Mouse (Mus musculus) spleen, postnatal 14 days (tissue): ENCODE measurements around the gene Mgrn1.
A peak's percentile ranks its signal among the peaks of the same experiment; 100 is the strongest.

Experiments
- DNase-seq, 2 experiments: peaks; one replicate each; pipeline ENCODE4 v3.0.0; 2021 to 2022; ENCODE audit warnings: low spot score in 2 of 2

Gene Mgrn1

DNA sequence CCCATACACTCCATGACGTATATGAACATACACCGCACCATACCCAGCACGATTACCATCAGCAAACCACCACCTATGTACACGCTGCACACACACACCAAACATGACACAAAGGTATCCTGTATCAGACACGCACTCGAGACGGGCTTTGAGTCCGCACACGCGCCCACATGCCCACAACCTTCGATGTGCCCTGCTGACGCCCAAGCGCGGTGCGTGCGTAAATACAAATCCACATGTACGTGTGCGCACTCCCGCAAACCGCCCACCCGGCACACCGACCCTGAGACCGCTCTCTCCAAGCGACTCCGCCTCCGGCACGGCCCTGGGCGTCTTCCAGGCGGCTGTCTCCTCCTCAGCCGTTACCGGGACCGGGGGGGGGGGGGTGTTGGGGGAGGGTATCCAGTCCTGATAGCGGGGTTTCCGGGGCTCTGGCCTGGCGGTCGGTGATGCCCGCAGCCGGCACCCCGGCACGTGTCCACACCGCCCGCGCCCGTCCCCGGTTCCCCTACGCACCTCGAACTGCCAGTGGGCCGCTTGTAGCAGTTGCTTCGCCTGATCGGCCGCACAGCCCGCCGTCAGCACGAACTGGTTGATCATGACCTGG is 6.8 kb upstream of the Mgrn1 start:
- peak in 1 of 2 experiments; percentile 35 for DNase-seq

DNA sequence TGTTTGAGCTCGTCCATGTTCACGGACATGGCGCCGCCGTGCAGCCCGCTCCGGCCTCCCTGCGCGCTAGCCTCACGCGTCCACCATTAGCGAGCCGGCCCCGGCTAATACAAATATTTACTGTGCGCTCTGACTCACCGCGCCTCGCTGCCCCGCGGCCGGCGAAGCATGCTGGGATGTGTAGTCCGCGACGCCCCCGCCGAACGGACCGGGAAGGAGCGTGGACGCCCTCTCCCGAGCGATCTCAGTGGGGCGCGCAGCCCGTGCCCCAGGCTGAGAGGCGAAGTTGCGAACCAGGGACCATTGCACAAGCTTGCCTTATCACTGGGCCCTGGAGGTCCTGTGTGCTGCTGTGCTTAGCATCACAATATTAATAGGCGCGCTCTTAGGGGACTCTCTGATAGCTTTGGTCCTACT is 6.3 kb upstream of the Mgrn1 start:
- peak; percentile 78 to 85 for DNase-seq

DNA sequence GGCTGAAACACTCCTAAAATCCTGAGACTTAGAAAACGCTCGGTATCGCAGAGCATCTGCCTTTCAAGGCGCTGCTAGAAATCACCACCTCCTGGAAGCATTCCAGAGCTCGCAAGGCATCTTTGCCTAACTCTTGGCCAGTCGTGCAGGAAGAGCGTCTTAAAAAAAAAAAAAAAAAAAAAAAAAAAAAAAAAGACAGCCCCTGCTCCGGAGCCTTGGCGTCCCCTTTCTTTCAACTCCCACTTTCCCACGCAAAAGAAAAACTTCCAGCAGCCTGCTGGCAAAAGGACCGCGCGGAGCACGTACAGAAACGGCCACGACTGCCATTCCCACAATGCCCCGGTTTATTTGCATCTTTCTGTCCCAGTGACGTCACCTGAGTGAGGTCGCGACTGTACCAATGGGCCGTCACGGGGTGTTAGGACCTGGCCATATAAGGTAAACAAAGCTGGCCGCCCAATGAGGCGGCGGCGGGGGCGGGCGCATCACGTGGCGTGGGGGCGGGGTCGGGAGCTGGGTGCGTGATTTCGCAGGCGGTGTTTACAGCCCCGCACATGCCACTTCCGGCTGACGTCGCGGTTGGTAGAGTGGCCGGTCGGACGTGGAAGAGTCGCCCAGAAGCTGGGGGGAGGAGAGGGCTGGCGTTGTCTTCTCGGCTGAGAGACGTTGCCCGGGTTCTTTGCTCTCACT is 5.8 kb upstream of the Mgrn1 start, which contains the start of gene Ubald1:
Ubald1 (minus strand) TSS at position 180 of the 690 bp plus-strand sequence.
- peak; percentile 92 to 93 for DNase-seq

DNA sequence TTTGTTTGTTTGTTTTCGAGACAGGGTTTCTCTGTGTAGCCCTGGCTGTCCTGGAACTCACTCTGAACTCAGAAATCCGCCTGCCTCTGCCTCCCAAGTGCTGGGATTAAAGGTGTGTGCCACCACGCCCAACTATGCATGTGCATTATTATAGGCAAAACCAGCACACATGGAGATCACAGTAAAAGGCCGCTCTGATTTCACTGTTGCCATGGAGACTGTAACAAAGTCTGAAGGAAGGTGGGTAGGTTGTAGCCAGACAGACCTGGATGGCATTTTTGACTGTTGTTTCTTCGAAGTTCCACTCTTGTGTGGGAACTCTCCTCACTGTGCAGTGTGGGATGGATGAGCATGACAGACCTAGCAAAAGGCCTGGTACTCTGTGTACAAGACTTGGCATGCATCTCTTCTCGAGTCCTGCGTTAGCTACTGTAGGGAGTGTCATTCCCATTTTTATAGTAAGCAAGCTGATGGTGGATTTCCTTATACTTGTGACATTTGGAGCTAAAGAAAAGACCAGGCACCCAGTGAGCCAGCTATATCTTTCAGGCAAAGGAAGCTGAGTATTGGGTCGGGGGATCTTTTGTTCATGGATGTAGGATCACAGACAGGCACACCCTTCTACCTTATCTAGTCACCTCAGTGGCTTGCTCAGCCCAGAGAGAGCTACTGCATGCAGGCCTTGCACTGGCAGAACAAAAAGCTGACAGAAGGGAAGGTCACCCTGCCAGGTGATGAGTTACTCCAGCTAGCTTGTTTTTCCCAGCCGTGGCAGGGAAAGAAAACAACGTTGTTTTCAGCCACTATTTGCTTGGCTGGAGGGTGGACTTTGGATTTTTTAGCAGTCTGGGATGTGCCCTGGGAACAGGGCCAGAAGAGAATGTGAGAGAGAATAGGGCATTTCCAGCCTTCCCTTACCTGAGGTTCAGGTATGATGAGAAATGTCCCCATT is 4.4 kb upstream of the Mgrn1 start:
- no peak for DNase-seq

DNA sequence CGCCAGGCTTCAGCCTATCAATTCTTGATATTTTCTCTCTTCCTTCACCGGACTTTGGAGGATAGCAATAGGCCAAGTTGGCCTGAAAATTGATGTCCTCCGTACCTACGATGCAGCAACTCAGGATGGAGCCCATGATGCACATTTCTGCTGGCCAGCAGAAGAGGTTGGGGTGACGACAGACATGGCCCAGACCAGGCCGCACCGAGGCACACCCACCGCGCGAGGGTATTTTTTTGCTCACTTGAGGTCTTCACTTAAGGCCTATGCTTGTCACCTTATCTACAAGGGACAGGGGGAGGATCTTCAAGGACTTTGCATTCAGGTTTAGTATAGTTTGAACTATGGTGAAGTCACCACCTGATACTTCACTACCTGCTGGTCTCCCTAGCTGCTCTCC is 1.1 kb upstream of the Mgrn1 start:
- DNase-seq, result no peak

DNA sequence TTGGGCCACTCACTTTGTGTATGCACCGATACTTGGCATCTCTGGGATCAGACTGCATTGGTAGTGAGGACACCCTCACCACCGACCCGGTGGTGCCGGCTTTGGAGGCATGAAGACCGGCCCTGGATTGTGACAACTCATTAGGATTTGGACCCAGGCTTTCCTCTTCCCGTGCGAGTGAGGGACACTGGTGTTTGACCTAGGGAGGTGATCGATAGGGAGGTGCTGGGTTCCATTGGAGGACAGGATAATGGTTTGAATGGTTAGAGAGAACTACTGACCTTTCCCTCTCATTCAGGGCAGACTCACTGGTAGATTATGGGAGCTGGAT is 606 bp downstream of the Mgrn1 start:
- DNase-seq, result no peak

DNA sequence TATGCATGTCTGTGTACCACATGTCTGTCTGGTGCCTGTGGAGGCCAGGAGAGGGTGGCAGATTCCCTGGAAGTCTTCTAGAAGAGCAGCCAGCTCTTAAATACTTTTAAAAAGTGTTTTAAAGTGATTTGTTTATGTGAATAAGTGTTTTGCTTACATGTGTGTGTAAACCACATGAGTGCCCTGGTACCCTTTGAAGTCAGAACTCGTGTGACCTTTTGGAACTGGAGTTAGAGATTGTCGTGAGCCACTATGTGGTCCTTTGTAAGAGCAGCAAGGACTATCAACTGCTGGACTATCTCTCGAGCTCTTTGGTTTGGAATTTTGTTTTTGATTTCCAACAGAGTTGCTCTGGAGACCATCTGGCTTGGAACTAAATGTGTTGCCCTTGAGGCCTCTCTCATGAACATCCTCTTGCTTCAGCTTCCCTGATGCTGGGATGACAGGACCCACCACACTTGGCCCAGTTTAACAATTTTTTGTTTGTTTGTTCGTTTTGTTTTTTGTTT is 4.2 kb downstream of the Mgrn1 start:
- no peak for DNase-seq

DNA sequence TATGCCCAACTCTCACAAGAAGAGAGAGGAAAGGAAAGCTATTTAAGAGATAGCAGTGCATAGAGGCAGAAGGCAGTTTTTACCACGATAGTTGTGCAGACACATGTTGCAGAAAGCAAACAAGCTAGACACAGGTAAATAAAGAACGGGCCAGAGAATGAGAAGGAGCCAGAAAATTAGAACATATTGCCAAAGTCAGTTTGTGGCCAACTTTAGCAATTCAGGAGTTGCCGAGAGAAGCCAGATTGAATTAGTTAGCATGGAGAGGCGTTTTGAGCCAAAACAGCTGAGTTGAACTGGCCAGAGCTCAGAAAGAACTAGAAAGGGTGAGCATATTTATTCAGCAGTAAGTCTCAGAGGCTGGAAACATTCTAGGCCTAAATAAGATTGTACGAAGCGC is 6.1 kb downstream of the Mgrn1 start:
- no peak for DNase-seq

DNA sequence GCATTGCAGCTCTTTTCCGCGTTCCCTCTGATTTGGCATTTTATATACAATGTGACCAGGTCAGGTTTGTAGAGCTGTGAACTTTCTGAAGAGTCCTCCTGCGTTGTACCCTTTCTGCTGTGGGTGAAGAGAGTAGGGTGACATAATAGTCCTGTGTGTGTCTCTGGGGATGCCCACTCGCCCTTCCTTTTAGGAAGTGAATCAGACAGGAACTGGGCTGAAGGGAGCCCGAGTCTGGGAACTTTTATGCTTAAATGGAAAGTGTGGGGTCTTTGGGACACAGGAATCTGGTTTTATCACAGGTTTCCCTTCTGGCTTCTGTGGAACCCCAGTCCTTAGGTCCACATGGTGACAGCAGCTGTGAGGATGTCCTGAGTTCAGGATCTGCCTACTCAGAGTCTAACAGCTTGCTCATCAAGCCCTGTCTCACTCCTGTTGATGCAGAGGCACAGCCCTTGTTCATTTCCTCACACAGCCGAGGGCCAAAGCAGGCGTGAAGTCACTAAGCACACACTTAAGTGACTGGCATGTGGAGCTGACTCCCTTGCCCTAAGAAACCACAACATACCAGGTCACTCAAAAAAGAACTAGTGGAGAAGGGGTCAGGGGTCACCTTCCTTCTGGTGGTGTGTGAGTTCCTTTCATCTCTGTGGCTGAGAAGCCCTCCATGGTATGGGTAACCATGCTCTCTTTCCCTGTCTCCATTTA is 8.3 kb downstream of the Mgrn1 start:
- DNase-seq, result no peak

DNA sequence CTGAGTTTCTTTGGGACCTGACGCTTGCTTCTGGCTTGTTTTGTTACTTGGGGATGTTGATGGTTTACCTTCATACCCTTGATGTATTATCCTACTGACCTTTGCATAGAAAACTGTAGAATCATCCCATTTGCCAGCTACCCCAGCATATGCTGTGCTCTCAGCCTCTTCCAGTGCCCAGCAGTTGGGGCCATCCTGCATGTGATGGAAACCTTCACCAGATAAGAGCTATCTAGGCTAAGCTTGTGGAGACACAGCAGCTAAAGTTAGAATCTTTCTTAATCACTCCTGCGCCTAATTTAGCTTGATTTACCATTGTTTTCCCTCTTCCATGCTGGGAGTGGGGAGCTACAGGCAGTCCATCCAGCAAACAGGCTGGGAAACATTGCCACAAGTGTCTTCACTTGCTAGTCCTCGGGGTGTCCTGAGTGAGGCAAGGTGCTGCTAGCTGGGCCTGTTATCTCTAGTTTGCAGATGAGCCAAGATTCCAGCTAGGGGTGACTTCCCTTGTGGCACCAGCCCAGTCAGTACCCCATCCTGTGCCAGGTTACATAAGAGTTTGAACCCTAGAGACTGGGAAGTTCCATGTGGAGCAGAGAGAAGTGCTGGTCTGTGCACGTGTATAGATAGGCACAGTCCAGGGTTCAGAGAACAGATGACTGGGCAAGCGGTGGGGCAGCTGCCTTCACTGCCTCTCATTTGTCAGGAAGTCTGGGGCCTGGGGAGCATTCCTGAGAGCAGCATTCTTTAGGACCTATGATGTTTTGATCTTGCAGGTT is 10.4 kb downstream of the Mgrn1 start:
- no peak for DNase-seq

DNA sequence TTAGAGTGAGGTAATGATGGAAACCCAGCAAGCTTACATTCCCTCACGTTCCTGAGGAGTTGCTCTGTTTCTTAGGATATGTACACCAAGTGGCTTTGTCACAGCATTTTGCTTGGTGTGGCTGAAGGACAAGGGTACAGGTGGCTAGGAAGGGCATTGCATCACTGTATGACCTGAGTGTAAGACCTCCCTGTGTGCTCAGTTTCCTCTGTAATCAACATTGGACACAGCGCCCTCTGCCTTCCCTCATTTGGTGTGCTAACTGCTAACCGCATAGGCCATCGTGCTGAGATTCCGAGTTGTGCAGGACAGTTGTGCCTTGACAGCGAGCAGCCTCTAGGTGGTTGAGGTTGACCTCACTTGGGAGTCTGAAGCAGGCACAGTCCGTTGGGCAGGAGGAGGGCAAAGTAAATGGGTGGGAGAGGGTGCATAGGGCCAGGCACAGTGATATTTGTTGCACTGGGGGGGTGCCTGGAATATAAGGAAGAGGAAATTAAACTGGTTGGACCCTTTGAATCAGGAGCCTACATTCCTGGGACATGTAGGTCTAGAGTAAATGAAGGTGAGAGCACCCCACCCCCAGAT is 11.2 kb downstream of the Mgrn1 start:
- DNase-seq, result no peak

DNA sequence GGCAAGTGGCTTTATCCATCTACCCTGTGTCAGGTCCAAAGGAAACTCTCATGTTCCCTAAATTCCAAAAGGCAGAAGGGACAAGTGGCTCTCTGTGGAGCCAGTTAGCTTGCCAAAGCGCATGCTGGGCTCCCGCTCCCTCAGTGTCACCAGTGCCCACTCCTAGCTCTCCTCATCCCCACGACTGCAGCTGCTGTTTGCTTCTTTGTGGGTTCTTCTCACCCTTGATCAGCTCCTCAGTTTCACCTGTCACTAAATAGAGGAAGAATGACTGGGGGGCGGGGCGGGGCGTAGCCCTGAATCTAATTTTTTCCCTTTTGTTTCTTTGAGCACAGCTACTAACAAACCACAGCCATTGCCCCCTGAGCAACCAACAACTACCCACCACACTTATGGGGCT is 12.8 kb downstream of the Mgrn1 start:
- no peak for DNase-seq

DNA sequence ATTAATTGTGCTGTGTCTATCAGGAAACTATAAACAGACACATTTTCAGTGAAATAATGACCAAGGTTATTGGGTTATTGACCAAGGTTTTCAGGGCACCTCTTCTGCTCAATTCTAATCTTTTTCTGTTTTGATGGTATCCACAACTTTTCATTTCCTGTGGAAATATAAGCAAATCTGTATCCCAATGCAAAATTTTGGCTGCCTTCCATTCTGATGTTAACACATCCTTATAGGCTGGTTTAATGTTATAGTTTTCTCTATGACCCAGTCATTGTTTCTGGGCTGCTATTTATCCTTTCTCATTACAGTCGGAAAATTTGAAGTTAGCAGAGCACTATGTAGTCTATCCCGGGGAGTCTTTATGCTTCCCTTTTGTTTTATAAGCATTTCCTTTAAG is 13.7 kb downstream of the Mgrn1 start:
- DNase-seq, result no peak

DNA sequence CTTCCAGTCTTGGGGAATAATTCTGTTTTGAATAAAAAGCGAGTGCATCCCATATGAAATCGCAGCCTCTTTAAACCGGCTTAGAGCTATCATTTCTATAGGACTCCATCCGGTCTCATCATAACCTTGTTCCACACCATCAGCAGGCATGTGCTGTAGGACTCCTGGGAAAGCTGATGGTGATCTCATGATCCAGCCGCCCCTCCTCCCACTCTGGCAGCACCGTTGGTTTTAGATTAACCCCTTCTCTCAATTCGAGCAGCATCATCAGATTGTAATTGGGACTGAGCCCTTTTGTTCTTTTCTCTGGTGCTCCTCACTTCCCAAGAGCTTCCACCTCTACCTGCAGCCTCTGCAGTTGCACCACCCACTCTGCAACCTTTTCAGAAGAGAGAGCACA is 15.1 kb downstream of the Mgrn1 start:
- DNase-seq, result no peak

DNA sequence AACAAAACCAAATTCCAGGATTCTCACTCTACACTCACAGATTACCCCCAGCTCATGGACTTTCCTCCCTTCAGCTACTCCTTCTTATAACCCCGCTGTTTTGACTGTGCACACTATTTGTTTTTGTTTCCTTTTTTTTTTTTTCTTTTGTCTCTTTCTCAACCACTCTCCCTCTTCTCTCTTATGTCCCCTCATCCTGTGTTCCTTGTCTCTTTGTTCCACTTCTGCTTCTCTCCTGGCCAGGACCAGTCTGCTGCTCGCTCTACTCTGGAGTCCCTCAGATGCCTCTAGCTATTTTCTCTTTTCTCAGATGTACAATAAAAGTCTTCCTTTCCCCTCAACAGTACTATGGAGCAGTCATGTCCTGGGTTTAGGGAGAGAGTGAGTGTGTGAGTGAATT is 16.3 kb downstream of the Mgrn1 start:
- DNase-seq, result no peak

DNA sequence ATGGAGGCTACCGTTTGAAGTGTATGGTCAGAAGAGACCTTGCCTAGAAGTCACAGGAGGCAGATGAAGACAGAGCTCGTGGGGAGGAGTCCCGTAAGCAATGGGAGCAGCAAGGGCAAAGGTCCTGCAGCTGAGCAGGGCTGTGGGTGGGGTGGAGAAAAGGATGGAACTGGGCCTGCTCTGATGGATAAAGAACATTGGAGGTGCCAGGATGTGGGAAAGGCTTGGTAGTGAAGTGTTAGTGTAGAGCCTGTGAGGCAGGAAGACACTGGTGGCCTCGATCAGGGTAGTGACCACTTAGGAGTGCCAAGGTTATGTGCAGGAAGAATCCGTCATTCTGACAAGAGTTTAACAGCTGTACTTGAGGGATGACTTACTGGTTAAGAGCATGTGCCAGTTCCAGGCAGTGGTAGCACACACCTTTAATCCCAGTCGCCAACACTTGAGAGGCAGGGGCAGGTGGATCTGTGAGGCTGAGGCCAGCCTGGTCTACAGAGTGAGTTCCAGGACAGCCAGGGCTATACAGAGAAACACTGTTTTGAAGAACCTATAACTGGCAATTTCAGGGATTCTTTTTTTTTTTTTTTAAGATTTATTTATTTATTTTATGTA is 17.5 kb downstream of the Mgrn1 start:
- no peak for DNase-seq

DNA sequence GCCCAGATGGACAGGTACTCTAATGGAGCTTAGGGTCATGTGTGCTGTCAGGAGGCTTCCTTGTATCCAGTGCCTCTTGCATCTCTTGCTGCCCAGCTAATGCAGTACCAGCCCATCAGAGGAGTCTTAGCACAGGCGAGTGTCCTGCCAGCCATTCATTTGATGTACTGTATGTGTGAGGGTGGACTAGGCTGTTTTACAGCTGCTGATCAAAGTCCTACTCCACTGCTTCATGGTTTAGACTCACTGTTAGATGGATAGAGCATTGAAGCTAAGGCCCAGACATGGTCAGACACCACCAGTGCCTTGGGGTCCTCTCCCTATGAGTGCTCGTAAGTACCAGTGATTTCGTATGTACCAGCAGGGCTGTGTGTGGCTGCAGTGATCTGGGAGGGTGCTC is 18.8 kb downstream of the Mgrn1 start:
- no peak for DNase-seq

DNA sequence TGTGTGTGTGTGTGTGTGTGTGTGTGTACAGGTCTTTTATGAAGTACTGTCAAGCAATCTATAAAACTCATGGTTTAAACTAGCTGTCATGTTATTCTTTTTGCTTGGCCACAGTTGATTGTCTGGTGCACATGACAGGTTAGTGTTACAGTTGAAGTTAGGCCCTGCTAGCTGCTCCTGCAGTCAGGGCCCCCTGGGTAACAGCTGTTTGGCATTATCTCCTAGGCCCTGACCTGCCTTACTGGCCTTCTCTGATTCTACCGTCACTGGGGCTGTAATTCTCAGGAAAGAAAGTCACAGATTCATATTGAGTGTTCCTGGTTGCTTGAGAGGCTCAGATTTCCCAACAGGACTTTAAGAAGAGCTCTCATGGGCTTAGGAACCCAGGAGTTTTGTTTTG is 19.5 kb downstream of the Mgrn1 start:
- DNase-seq, result no peak

DNA sequence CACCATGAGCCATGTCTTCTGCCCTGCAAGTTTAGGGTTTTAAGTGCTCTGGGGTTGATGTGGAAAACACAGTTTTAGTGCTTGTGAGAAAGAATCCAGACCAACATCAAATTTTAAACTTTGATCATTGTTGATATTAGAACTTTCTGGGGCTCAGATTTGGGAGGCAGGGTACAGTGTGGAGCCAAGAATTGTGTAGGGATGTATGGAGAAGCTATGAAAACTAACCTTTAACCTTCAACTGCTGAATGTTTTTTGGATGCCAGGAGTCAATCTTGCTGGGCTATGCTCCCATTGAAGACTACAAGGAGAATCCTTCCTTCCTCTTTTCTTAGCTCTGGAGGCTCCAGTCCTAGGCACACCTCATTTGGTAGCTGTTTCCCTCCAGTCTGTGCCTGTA is 20.5 kb downstream of the Mgrn1 start:
- no peak for DNase-seq

DNA sequence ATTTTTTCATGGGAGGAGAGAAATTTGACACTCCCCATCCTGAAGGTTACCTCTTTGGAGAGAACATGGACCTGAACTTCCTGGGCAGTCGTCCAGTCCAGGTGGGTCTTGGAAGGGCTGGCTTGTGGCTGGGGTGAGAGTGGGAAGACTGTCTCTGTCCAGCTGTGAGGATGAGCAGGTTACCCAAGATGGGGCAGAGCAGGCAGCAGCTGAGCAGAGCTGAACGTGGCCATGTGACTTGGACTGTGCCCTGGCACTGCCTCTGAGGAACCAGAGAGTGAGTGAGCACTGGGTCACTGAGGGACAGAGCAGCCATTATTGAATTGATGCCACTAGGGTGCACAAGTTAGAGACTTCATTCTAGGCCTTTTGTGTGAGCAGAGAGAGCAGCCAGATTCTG is 21.3 kb downstream of the Mgrn1 start:
- no peak for DNase-seq
